Mouse (Mus musculus) heart, adult 11 months (tissue): ENCODE measurements around the gene Irgm1.
"Not testable (repeated sequence)": the region's sequence is repeated elsewhere in the genome, so short reads cannot be mapped to it uniquely, and the experiment has no call there.

Experiments
- DNase-seq: peaks from one replicate; pipeline ENCODE4 v3.0.0; 2022

The Irgm1 gene

DNA sequence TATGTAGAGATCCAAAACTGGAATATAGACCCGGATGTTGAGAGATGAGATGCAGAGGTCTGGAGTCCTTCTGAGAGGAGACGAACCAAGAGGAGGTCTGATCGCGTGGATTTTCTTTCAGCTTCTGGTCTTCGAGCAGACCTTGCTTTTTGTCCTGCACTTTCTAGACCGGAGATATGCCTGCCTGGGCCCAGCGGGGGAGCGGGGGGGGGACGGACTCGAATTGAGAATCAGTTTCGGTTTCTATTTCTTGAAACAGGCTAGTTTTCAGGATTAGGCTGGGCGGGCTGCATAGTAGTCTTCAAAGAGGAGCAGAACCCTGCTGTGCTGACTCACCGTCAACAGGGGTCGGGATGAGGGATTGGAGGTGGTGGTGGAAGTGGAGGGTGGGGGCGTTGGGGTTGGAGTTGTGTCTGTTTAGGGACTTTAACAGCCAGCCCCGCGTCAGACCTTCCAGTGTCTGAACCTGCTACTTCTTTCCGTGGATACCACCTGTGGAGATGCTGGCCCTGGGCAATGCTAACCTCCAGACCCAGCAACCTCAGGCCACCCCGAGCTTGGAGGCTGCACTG lies at the start of gene Irgm1:
Irgm1 (minus strand) TSS at position 483 of the 572 bp plus-strand sequence.
- peak; percentile 98 for DNase-seq

DNA sequence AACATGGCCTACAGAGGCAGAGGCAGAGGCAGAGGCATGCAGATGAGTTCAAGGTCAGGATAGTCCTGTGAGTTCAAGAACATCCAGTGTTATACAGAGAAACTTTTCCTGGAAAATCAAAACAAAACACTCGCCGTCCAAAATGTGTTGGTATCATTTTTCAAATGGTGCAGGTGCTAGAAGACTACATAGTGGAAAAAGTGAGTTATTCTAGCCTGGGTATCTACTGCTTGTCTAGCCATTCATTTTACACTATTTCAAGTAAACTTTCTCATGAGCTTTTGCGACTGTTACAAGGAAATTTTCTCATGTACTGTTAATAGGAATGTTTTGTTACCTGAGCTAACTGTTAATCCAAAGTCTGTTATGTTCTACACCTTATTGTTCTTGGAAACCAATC lies 46.9 kb upstream of the Irgm1 start:
- no peak for DNase-seq

DNA sequence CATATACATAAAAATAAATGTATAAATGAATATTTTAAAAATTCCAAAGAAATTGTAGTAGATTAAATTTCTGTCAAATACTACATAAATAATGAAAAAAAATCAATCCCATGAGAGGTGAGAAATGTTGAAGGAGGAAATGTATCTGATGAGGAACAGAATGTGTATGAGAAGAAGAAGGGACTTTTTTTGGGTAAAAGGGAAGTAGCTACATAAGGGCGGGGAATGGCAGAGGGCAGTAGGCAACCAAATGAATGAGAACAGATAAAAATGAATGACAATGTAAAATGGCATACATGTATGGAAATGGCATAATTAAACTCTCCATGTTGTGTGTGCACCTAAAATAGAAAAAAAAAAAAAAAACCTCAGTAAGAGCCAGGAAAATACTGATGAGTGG lies 42.1 kb upstream of the Irgm1 start:
- DNase-seq = no peak

DNA sequence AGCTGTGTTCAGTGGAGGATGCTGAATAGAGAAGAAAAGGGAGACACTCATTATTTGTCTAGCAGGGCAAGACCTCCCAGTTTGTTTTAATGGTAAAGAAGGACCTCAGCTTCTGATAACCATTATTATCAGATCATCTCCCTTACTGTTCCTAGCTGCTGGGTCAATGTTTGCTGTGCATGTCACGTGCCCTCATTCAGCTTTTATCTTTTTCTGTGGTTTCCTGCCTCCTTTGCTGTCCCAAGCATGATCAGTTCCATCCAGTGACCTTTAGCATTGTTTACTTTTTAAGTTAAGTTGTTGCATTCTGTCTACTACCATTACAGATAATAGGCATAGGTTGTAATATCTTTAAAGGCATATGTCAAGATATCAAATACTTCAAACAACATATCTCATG lies 37.0 kb upstream of the Irgm1 start:
- DNase-seq = no peak

DNA sequence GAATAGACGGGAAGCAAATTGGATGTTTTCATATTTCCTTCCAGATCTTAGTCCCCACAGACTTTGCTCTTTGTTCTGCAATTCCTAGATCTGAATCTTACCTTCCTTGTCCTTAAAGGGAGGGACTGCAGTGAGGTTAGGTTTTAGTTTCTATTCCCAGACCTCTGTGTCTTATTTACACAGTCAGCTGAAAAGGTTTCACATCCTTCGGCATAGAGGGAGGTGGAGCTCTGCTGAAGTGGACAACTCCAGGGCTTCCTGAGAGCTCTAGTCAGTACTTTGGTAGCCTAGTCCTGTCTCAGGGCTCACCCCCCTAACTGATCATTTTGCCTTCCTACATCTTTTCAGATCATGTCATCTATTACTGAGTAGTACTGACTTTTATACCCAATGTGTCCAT lies 30.5 kb upstream of the Irgm1 start, which contains the start of gene Gm5431:
Gm5431 (minus strand) TSS at position 194 of the 400 bp plus-strand sequence.
- DNase-seq = no peak

DNA sequence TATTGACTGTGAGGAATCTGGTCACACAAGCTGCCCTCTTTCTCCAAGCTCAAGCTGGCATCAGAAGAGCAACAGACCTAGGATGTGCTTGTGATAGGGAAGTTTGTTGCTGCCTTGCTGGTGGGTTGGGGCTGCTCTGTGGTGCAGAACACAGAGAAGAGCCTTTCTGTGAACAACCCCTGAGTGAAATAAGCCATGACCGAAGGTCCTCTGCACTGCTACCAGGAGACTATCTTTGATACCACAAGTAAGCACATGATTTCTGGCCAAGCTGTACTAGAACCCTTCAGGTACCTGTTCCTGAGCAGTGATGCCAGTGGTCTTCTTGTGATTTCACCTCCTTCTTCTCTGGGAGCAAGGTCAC lies 30.1 kb upstream of the Irgm1 start:
- DNase-seq = not testable (repeated sequence)

DNA sequence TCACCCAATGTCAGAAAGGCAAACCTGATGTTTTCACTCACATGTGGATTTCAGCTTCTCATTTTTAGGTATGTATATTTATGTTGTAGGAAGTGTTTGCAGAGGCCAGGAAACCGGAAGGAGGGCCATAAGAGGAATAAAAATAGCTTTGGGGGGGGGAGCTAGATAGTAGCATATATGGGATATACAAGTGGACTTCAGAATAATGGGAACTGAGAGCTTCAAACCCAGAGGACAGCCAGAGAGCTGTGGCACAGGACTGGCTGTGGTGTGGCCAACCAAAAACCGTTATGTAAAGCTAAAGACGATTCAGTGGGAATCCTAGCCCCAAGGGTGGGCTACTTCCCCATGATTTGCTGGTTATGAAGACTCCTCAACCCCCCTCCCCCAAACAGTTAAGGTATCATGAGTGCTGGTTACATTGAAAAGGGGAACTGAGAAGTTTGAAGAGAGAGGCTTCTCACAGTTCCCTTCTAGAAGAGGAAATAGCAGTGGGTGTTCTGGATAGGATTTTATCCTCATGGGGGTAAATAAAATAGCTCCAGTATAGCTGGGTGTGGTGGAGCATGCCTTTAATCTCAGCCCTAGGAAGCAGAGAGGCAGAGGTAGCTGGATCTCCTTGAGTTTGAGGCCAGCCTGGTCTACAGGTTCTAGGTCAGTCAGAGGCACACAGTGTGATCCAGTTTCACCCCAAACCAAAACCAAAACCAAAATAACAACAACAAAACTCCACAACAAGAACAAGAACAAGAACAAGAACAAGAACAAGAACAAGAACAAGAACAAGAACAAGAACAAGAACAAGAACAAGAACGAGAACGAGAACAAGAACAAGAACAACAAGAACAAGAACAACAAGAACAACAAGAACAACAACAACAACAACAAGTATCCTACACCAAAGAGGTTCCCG lies 29.4 kb upstream of the Irgm1 start:
- peak; percentile 91 for DNase-seq

DNA sequence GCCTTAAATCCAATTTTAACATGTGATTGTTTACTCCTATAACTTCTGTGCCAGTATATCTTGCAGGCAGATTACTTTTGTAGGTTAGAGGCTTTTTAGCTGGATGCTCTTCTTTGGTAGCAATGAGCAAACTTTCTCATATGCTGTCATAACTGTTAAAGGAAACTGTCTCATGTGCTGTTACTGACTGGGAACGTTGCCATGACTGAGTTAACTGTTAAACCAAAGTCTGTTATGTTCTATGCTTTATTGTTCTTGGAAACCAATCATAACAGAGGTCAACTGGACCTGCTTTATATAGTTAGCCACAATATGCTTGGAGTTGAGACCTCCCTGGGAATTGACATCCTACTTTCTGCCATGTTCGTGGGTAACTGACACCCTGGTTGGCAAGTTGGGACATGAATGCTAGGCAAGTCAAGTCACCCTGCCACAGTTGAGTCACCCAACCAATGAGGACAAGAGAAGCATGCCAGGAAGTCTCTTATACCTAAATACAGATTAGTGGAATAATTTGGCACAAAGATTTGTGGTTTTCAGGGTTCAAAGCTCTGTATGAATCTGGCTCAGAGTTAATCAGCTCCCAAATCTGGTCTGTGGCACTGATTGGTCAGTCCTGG lies 27.4 kb upstream of the Irgm1 start:
- DNase-seq = no peak

DNA sequence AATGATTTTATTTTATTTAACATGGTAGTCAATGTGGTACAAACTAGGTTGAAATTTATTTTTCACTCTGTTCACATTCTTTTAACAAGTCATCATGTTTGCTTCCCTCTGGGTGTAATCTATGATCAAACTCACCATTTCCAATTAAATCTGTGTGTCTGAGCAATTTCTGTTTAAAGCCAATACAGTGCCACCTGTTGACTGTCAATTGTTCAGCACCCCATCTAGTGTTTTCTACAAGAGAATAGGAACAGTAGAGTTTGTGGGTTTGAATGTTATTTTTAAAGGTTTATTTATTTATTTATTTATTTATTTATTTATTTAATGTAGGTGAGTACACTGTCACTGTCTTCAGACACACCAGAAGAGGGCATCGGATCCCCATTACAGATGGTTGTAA lies 5.2 kb upstream of the Irgm1 start:
- DNase-seq = no peak

DNA sequence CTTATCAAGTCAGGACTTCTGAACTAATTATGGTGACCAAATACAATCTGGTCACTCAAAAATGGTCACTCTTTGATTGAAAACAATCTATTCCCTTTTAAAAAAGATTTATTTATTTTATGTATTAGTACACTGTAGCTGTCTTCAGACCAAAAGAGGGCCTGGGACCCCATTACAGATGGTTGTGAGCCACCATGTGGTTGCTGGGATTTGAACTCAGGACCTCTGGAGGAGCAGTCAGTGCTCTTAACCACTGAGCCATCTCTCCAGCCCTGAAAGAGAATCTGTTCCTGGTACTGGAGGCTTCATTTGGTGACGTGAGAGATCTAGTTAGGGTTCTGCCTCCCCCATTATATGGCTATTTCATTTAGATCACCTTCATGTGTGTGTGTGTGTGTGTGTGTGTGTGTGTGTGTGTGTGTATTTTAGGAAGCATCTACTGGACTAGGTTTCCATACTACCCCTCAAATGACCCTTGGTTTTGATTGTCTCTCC lies 3.9 kb upstream of the Irgm1 start:
- DNase-seq = peak; percentile 68

DNA sequence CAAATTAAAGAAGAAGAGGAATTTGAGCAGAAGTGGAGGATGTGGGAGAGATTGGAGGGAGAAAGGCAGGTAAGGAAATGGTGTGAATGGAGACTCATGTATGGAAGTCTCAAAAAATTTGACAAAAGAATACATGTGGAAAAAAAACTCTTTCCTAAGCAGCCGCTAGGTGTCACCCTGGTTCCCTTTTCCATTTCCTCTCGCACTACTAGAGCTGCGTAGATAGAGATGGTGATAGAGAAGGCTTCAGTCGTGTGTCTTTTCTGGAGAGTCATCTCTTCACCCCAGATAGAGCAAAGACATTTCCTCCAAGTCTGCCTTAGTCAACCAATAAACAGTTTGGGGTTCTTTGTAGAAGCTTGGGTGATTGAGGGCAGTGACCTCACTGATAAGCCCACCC lies 3.0 kb upstream of the Irgm1 start:
- peak; percentile 89 for DNase-seq

DNA sequence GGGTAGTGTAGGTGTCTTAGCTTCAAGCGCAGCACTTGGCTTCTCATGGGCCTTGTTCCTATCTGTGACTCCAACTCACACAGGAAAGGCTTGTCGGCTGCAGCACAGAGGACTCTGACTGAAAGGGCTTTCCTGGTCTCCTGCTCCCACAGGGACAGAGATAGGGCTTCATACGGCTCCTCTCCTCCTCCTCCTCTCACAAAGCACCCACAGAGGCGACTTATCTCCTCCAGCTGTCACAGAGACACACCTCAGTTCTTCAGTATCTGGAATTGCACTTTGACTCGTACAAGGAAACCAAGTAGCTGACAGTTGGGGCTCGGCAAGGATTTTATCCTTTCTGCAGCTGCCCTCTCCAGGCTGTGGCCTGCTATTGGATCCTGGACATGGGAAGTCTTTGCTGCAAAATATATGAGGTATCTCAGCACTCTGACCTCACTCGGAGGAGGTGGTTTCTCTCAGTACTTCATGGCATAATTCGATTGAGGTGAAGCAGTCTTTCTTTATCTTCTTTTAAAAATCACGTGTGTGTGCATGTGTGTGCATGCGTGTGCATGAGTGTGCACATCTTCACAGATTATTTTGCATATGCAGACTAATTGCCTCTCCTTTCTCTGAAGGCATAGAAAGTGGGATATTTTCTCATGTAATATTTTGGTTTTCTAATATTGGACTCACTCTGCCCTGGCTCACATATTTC lies 2.3 kb upstream of the Irgm1 start:
- DNase-seq = peak; percentile 81

DNA sequence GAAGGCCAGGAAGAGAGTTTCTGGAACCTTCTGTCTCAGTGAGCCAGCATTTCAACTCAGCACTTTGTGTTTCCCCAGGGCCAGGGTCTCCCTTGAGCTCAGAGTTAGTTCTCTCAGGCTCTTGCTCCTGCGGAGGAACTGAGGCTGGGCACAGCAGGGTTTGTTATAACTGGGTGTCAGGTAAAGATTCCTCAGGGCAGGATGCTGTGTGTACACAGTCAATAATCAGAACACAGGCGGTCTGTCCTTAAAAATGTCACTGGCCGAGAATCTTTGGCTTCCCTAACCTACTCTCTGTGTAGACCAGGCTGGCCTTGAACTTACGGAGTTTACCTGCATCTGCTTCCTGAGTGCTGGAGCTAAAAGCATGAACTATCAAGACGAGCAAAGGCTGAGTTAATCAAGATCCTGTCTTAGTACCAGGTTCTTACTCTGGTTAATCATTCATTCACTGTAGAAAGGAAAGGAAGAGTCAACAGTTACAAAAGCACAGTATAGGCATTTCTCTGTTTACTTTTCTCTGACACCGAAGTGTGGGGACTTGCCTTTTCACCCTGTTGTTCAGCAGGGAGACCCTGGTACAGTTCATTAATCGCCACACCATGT lies 1.3 kb upstream of the Irgm1 start:
- peak; percentile 91 for DNase-seq

DNA sequence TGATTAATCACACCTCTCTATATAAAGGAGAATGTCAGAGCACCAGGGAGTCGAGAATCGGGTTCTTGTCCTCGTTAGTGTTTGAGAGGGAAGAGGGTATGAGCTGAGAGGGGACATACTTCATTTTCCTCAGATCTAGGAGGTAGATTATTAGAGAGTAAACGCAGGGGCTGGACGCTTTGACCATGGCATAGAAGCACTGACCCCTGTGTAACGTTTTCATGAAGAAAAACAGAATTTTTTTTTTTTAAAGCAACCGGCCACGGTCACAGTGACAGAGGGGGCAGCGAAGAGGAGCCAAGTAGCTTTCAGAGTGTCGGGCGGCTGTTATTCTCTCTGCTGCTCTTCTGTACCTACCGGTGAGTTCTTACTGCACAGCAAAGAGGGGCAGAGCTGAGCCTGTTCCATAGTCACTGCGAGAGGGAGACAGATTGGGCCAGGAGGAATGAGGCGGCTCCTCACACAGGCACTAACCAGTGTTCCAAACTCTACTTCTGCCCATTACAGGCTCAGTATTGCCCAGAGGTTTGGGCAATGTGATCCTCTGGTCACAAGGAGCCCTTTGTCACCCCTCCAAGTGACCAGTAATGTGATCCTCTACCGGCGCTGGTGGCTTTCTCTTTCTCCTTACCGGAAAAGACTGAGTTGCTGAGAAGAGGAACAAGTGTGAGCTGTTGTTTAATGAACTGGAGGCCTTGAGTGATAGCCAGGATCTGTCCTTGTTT lies 496 bp upstream of the Irgm1 start:
- peak; percentile 97 for DNase-seq

DNA sequence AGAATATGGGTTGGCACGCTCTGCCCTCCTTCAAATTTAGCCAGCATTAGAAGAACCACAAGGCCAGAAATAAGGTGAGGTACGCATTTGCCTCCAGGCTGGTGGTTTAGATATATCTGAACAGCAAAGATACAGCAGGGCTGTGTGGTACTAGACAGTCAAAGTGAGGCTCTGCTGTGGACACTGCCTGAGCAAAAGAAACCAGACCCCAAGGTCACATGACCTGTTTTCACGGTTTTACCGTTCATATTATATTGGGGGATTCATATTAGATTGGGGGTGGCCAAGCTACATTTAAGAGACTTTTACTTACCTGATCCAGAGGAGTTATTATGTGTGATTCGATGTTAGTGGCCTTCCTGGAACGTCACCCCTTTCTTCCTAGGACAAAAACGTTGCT lies 702 bp downstream of the Irgm1 start:
- DNase-seq = peak; percentile 93

DNA sequence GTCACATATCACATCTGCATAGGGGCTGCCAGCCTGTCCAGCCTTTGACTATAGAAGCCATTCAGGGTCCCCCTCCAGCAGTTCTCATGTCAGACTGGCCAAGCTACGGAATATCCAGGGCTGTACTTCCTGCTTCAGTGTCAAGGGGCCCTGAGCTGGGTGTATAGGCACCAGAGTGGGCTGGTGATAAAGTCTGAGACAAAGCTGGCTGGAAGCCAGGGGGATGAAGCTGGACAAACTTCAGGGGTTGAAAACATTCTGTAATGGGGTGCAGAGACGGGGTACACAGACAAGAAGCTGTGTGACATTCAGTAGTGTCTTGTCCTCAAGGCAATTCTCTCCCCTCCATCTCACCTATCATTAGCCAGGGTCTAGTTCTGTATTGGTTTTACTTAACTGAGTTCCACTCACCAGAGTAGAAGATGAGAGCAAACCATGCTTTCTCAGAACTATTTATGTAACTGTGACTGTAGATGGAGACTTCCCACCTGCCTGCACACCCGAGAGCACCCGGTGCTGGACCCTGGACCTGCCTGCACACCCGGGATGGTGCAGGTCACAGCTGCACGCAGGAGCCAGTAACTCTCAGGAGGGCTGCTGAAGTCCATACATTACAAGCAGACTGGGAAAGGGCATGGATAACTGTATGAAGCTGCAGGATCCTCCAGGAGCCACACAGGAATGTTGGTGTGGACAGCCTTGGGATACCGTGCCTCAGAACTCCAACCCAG lies 1.9 kb downstream of the Irgm1 start:
- peak; percentile 94 for DNase-seq

DNA sequence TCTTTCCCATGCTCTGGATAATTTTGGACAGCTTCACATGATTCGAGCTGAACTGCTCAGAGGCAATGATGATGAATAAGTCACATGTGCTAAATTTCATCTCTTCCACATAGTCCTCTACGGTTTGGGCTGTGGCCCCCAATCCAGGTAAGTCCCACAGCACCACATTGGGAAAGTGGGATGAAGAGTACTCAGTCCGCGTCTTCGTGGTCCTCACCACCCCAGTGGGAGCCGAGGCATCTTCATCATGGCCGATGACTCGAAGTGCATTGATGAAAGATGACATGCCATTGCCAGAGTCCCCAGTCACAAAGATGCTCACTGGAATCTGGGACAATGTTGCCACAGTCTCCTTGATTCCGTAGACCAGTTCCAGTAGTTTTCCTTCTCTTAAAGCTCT lies 5.0 kb downstream of the Irgm1 start:
- peak; percentile 91 for DNase-seq

DNA sequence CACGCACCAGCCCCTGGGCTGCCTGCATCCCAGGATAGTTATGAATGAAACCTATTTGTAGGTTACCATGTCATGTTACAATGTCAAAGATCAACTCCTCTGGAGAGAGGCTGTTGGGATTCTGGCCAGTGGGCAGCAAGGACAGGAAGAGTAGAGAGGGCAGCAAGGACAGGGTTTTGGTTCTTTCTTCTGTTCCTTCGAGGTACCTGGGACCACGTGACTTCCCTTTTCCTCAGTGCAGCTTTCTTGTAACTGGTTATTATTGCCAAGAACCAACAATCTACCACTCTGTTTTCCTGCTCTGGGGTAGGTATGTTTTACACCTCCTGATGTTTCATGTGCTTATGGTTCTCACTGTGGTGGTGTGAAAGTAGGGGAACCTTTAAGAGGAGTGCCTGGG lies 7.7 kb downstream of the Irgm1 start:
- DNase-seq = peak; percentile 79

DNA sequence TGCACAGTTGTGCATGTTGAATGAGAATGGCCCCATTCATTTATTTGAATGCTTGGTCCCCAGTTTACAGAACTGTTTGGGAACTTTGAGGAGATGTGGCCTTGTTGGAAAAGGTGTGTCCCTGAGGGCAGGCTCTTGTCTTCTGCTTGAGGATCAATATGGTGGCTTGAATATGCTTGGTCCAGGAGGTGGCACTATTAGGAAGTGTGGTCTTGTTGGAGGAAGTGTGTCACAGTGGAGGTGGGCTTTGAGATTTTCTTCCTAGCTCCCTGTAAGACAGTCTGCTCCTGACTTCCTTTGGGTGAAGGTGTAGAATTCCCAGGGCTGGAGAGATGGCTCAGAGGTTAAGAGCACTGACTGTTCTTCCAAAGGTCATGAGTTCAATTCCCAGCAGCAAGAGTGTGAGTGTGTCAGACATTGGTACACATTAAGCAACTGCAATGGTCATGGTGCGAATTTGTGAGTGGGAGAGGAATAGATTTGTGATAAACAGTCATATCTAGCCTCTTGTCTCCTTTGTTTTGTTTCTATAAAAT lies 8.6 kb downstream of the Irgm1 start:
- DNase-seq = peak; percentile 40

DNA sequence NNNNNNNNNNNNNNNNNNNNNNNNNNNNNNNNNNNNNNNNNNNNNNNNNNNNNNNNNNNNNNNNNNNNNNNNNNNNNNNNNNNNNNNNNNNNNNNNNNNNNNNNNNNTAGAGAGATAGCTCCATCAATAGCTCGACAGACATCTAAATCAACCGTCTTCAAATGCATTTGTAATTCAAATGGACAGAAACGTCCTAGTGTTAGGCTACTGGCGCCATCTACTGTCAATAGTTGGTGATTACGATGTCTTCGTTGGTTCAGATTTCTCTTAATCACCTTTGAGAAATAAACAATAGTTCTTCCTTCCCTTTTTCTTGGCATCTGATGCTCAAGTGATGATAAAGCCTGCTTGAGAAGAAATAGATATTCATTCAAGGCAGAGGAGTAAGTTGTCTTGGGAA lies 12.5 kb downstream of the Irgm1 start:
- DNase-seq = peak; percentile 81
